Comparison of ENCODE assay signal across 17 mouse cellular contexts in genomic region chr10:118001501-118001900, GRCm38 (mm10).
DNase-seq lines count a peak whose midpoint lies in the region; ATAC-seq and TF ChIP-seq lines count a peak whose summit lies in the region.
"Had no signal": no experiment of that assay in that cellular context is flagged by ENCODE, and none has a peak within 500 bp of the region (broad histone marks: within the 10 kb centered on the region; RNA-seq: fewer than 3 reads in every experiment).

No protein-coding gene starts in this region.

- DNase-seq in CD4-positive, CD25-positive, alpha-beta regulatory T cell, adult 2 months (ENCODE audit: low read depth, low spot score): peak; percentile 22
- DNase-seq in lung, embryonic 14.5 days: peak; percentile 28
- DNase-seq in lung, postnatal 4 days: no peak
- peak; percentile 36 for DNase-seq in naive thymus-derived CD4-positive, alpha-beta T cell, adult 2 months (ENCODE audit: low read depth)
- DNase-seq in right cerebral cortex, postnatal 25 days: no peak
- DNase-seq: adrenal gland, postnatal 25 days; cerebellum, adult 2 months; gastrocnemius, postnatal 25 days; layer of hippocampus, postnatal 36 days; lung, postnatal 14 days had no signal

- H3K27ac ChIP-seq in lung, embryonic 14.5 days (ENCODE audit: low read depth): no peak overlapping the region
- no peak overlapping the region for H3K27ac ChIP-seq in intestine, embryonic 16.5 days (ENCODE audit: low read length)
- H3K27ac ChIP-seq: forebrain, embryonic 12.5 days; midbrain, embryonic 10.5 days had no signal

- no peaks in the 10 kb centered on the region for H3K27me3 ChIP-seq in lung, embryonic 14.5 days (ENCODE audit: insufficient read depth, low read length)
- no peaks in the 10 kb centered on the region for H3K27me3 ChIP-seq in intestine, embryonic 16.5 days (replicated peaks; ENCODE audit: control insufficient read depth, insufficient read depth, low read length)
- H3K27me3 ChIP-seq: CH12.LX had no signal

- H3K36me3 ChIP-seq in lung, embryonic 14.5 days (ENCODE audit: insufficient read depth): no peaks in the 10 kb centered on the region
- H3K36me3 ChIP-seq in intestine, embryonic 16.5 days (ENCODE audit: control insufficient read depth, insufficient read depth, low read length): no peaks in the 10 kb centered on the region
- H3K36me3 ChIP-seq: forebrain, embryonic 12.5 days; midbrain, embryonic 10.5 days had no signal

- 47% methylated on average over 4 of the region's 4 CpGs for WGBS in lung, embryonic 14.5 days
- WGBS in intestine, embryonic 16.5 days: 48% methylated on average over 4 of the region's 4 CpGs

- H3K9me3 ChIP-seq in lung, embryonic 14.5 days (ENCODE audit: low read depth, low read length): no peaks in the 10 kb centered on the region
- H3K9me3 ChIP-seq in intestine, embryonic 16.5 days (ENCODE audit: control insufficient read depth, low read length): no peaks in the 10 kb centered on the region
- H3K9me3 ChIP-seq: forebrain, embryonic 12.5 days; midbrain, embryonic 10.5 days had no signal

- no peak overlapping the region for H3K4me2 ChIP-seq in lung, embryonic 14.5 days
- no peak overlapping the region for H3K4me2 ChIP-seq in intestine, embryonic 16.5 days (ENCODE audit: low read depth, low read length)
- H3K4me2 ChIP-seq: forebrain, embryonic 12.5 days had no signal

- no peak for ATAC-seq in CD4-positive, CD25-positive, alpha-beta regulatory T cell, adult 4 months
- ATAC-seq in lung, embryonic 14.5 days (ENCODE audit: insufficient read depth): no peak
- peak; percentile 50; the same call in 1 of the 2 replicates for ATAC-seq in granulocyte monocyte progenitor cell, adult 5-6 weeks (replicated peaks; ENCODE audit: poor library complexity, severe bottlenecking)
- no peak for ATAC-seq in intestine, embryonic 16.5 days
- ATAC-seq: intestine, postnatal 0 days had no signal

- H3K4me3 ChIP-seq in lung, embryonic 14.5 days (ENCODE audit: low read depth, low read length): no peak overlapping the region
- H3K4me3 ChIP-seq in intestine, embryonic 16.5 days (ENCODE audit: low read length): no peak overlapping the region
- H3K4me3 ChIP-seq: forebrain, embryonic 12.5 days; midbrain, embryonic 10.5 days had no signal

- H3K9ac ChIP-seq in lung, embryonic 14.5 days: no peak overlapping the region
- no peak overlapping the region for H3K9ac ChIP-seq in intestine, embryonic 16.5 days (ENCODE audit: low read depth, low read length)
- H3K9ac ChIP-seq: forebrain, embryonic 12.5 days had no signal

- no peak for TF ChIP-seq CTCF in lung, embryonic 14.5 days (IDR thresholded peaks at IDR 0.05; ENCODE audit: low read depth)

- H3K4me1 ChIP-seq in lung, embryonic 14.5 days (ENCODE audit: insufficient read depth): peaks cover 3% of the 10 kb centered on the region; the same call in 1 of the 2 replicates
- H3K4me1 ChIP-seq in intestine, embryonic 16.5 days (ENCODE audit: control insufficient read depth, insufficient read depth, low read length): 0 out of 2 replicates have a peak, but pooled peaks cover 5% of the 10 kb centered on the region
- H3K4me1 ChIP-seq: midbrain, embryonic 10.5 days had no signal

Comparison
In these comparisons a context has a peak if more than half of its experiments do, and no peak if none do; other contexts are left out.
1. DNase-seq: peak in CD4-positive, CD25-positive, alpha-beta regulatory T cell, adult 2 months (single experiment), lung, embryonic 14.5 days (single experiment) and naive thymus-derived CD4-positive, alpha-beta T cell, adult 2 months (single experiment); none in lung, postnatal 4 days (0 of 2) and right cerebral cortex, postnatal 25 days (single experiment).